Mouse (Mus musculus) bone marrow macrophage, adult 2 months (primary cell): ENCODE data around the gene Prol1. TPM values are rescaled to one million over a fixed set of nuclear protein-coding genes. Genes with fewer than 3 reads are reported as not detected.
"Not testable (repeated sequence)": the region's sequence is repeated elsewhere in the genome, so short reads cannot be mapped to it uniquely, and the experiment has no call there.

Experiments
- H3K27ac ChIP-seq: 2 replicates; pipeline ENCODE4 v1.5.1; 2012; ENCODE audit warnings: low read depth, low read length; ENCODE audit not compliant: insufficient read depth
- H3K4me1 ChIP-seq: 2 replicates; pipeline ENCODE4 v1.6.1; 2012; ENCODE audit warnings: low read length; ENCODE audit not compliant: control insufficient read depth, insufficient read depth
- H3K4me3 ChIP-seq: 2 replicates; pipeline ENCODE4 v1.5.1; 2012; ENCODE audit warnings: mild to moderate bottlenecking, low read length, moderate library complexity; ENCODE audit not compliant: insufficient read depth
- CTCF ChIP-seq: IDR thresholded peaks from 2 replicates; pipeline ENCODE4 v1.5.1; 2012; ENCODE audit warnings: low read depth, mild to moderate bottlenecking, low read length, moderate library complexity
- POLR2A ChIP-seq: IDR thresholded peaks from 2 replicates; pipeline ENCODE4 v1.6.1; 2012; ENCODE audit warnings: mild to moderate bottlenecking, low read depth, low read length, borderline replicate concordance
- polyA plus RNA-seq: library from polyadenylated mRNA; stranded (reverse); fragments of >200 nt; gene quantifications from 2 replicates; pipeline ENCODE4 v1.2.4, GENCODE M21; 2012; ENCODE audit not compliant: missing spikeins, insufficient read depth, insufficient read length

The Prol1 gene
- polyA plus RNA-seq, result not detected in 2 replicates

DNA sequence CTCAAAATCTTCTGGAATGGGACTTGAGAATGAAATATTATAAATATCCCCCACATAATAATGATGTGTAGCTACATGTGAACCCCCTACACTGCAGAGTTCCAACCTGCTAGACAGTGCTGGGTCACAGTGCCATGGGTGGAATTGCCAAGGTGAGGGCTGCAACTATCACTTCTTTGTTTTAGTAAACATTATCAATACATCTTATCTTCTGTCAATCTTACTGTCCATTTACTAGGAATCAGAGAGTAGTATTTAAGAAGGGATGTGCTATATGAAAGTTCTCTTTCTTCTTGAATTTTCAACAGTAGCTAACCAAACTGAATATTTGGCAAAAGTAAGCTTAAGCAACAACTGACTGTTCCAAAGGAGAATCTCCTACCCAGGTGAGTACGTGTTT, at the start of gene Prol1:
Prol1 (plus strand) TSS at position 301 of the 400 bp plus-strand sequence.
- TF ChIP-seq CTCF, result no peak
- TF ChIP-seq POLR2A, result no peak
- H3K4me3 ChIP-seq, result no peak within 1 kb of the TSS
- H3K27ac ChIP-seq, result no peak within 1 kb of the TSS
- H3K4me1 ChIP-seq, result no peaks in the 10 kb centered on the region

DNA sequence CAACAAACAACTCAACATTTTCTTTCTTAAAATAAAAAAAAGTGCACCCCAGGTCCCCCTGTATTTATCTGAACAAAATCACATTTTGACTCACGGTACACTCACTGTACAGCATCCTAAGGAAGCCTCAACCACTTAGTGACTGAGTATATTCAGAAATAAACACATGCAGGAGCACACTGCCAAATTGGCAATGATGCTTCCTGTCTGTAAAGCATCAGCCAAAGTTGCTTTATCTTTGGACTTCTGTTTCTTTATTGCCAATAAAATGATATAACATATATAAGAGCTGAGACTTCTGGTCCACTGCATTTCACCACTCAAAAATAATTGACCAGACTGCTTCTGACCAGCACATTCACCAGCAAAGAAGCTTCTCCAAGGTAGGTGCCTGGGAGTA, 48.5 kb upstream of the Prol1 start, which contains the start of gene Gm7714:
Gm7714 (plus strand) TSS at position 301 of the 400 bp plus-strand sequence.
- Histone ChIP-seq H3K4me3 (no peak within 1 kb of the TSS), H3K4me1 (no peaks in the 10 kb centered on the region), H3K27ac (no peak within 1 kb of the TSS)
- TF ChIP-seq CTCF (no peak), POLR2A (no peak)

DNA sequence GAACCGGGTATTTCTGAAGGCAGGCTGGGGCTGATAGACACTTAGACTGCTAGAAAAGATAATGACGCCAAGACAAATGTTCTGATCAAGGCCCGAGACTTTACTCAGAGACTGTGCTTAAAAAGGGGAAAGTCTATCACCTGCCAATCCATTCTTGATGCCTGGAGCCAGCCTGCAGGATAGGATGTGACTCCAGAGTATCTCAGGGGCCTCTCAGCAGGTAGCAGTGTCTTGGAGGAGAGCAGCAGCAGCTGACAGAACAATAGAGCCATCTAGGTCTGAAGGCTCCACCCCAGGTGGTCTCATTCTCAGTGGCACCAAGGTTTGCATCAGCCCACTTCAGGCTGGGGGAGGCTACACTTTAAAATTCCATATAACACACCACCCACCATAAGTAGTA, 5.8 kb upstream of the Prol1 start:
- not testable (repeated sequence) for H3K4me3 ChIP-seq, H3K4me1 ChIP-seq, H3K27ac ChIP-seq

DNA sequence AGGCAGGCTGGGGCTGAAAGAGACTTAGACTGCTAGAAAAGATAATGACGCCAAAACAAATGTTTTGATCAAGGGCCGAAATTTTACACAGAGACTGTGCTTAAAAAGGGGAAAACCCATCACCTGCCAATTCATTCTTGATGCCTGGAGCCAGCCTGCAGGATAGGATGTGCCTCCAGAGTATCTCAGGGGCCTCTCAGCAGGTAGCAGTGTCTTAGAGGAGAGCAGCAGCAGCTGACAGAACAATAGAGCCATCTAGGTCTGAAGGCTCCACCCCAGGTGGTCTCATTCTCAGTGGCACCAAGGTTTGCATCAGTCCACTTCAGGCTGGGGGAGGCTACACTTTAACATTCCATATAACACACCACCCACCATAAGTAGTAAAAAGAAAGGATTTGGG, 31.4 kb downstream of the Prol1 start:
- not testable (repeated sequence) for H3K4me1 ChIP-seq, H3K27ac ChIP-seq, H3K4me3 ChIP-seq

DNA sequence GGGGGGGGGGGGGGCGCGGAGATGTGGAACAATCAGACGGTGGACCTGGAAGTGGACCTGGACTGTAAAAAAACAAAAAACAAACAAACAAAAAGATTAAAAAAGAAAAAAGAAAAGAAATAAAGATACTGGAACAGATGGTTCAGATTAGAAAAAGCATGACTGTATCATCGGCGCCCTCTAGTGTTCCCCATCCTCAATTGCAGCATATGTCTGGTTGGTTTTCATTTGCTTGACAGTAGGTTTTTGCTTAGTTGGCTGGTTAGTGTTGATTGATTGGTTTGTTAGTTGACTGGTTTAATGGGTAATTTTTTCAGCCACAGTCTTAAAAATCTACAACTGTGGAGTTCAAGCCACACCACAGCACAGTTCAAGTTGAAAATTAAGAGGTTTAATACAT, 47.7 kb downstream of the Prol1 start:
- H3K27ac ChIP-seq, result no peak overlapping the region
- H3K4me1 ChIP-seq, result no peaks in the 10 kb centered on the region
- TF ChIP-seq CTCF (no peak), POLR2A (no peak)
- H3K4me3 ChIP-seq, result no peak overlapping the region

DNA sequence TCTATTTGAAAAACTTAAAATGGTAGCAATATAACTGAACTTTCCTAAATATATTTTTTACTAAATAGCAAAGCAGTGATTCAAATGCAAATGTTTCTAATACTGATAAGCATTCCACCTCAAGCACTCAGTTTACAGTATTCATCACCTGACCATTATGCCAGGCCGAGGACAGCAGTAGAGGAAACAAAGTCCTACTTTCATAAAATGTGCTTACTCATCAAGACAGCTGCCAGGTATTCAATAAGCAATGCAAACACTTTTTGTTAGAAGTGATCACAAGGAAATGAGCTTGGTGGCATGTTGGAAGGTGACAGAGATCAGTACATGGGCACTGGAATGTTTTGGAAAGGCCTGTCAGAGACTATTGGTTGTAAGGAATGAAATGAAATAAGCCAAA, 49.8 kb downstream of the Prol1 start:
- no peak for TF ChIP-seq CTCF
- TF ChIP-seq POLR2A, result no peak

DNA sequence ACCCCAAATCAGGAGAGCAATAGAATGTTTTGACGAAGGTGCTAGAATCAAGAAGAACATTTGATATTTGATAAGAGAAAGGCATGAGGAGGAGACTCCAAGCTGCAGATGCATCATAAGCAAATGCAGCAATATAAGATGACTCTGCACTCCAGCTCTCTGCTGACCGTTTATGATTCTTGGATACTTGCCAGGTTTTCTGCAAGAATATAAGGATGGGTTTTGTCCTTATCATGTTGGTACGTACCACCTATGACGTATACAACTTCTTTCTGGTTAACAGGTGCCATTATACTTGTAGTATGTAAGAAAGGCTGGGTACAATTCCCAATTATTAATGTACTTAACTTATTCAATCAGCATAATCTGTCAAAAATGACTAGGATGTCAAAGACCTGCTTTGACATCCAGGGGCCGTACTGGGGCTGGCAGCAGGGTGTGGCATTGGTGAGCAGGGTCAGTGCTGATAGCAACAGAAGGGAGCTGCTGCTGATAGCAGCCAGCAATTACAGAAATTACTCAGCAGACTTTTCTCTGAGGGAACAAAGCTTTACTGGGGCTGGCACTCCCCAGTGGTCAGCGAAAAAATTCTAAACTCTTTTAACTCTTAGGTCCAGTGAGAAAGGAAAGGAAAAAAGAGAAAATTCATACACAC, 53.6 kb downstream of the Prol1 start:
- Histone ChIP-seq H3K4me1 (no peaks in the 10 kb centered on the region), H3K27ac (no peak overlapping the region), H3K4me3 (no peak overlapping the region)
- no peak for TF ChIP-seq CTCF
- TF ChIP-seq POLR2A, result no peak

More for the DNA sequence above, 49.8 kb downstream of the Prol1 start:
- Histone ChIP-seq H3K4me3 (no peak overlapping the region), H3K4me1 (no peaks in the 10 kb centered on the region), H3K27ac (no peak overlapping the region)

DNA sequence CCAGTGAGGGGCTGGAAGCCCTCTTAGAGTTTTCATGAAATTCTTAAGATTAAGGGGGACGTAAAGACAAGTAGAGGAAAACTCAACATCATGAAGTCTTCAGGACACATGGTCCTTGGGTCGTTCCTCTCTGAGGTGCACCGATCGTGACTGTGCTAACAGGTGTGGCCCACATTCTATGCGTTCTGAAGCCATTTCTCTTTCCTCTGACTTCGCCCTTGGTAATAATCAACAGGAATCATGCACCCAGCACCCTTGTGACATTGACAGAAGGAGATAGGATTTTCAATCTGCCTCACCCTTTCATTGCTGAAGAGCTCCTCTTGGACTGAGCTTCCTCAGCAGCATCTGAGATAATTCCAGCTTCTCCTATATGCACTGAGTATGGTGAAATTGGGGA, 55.5 kb downstream of the Prol1 start:
- no peak for TF ChIP-seq POLR2A
- no peak for TF ChIP-seq CTCF
- no peak overlapping the region for H3K4me3 ChIP-seq
- no peak overlapping the region for H3K27ac ChIP-seq

DNA sequence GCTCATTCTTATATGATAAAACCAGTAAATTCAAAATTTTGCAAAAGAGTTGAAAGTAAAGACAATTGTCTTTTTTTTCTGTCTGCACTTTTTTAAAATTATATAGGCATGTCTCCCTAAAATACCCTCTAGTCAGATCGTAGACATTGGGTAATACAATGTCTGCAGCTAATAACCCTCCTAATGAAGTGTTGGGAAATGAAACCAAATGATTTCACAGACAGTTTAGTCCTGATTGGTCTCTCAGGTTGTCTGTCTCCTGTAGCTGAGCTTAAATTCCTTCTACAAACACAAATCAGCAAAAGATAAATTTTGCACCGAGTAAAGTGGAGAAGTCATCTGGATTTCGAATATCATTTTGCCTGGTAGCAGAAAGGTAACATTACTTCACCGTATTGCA, 58.7 kb downstream of the Prol1 start, which contains the start of gene Amtn:
Amtn (plus strand) TSS at position 301 of the 400 bp plus-strand sequence.
- Histone ChIP-seq H3K4me3 (no peak within 1 kb of the TSS), H3K4me1 (no peaks in the 10 kb centered on the region), H3K27ac (no peak within 1 kb of the TSS)
- TF ChIP-seq CTCF (no peak), POLR2A (no peak)

More for the DNA sequence above, 55.5 kb downstream of the Prol1 start:
- H3K4me1 ChIP-seq, result no peaks in the 10 kb centered on the region

Other genes starting within 250 kb of the Prol1 start
- not detected in 2 replicates for gene Smr2, start 230.8 kb upstream of the Prol1 start, polyA plus RNA-seq
- gene Gm11116, start 205.8 kb upstream of the Prol1 start, polyA plus RNA-seq, result not detected in 2 replicates
- not detected in 2 replicates for gene Gm11115, start 163.2 kb upstream of the Prol1 start, polyA plus RNA-seq
- gene Gm7714, start 48.4 kb upstream of the Prol1 start, polyA plus RNA-seq, result not detected in 2 replicates
- gene Amtn, start 58.8 kb downstream of the Prol1 start, polyA plus RNA-seq, result not detected in 2 replicates
- not detected in 2 replicates for gene Ambn, start 138.7 kb downstream of the Prol1 start, polyA plus RNA-seq
- gene Enam, start 170.7 kb downstream of the Prol1 start, polyA plus RNA-seq, result not detected in 2 replicates
- gene Jchain, start 210.6 kb downstream of the Prol1 start, polyA plus RNA-seq, result 0.40 TPM in 1 of 2 replicates, not detected in the other
- gene Utp3, start 237.2 kb downstream of the Prol1 start, polyA plus RNA-seq, result 87.5 and 105 TPM in 2 replicates
- 38.1 and 41.2 TPM in 2 replicates for gene Rufy3, start 247.7 kb downstream of the Prol1 start, polyA plus RNA-seq